Mouse (Mus musculus) midbrain, embryonic 16.5 days (tissue): Measurements from ENCODE around the gene Brpf1. TPM values are rescaled to one million over a fixed set of nuclear protein-coding genes. Genes with fewer than 3 reads are reported as not detected.

Experiments
- polyA plus RNA-seq: library from polyadenylated mRNA; unstranded; fragments of >200 nt; fragmentation: Nextera tagmentation; extraction: Ambion mirVana; gene quantifications from 2 replicates; pipeline ENCODE4 v1.2.1, GENCODE M21; 2015

Gene Brpf1
- polyA plus RNA-seq, 1 experiment from 2014 or later = 13.3 TPM

Other genes starting within 250 kb of the Brpf1 start
- gene Setd5, start 229.8 kb upstream of the Brpf1 start, polyA plus RNA-seq = 45.4 and 46.5 TPM in 2 replicates
- 68.3 and 69.2 TPM in 2 replicates for gene Lhfpl4, start 111.8 kb upstream of the Brpf1 start, polyA plus RNA-seq
- 33.7 and 34.0 TPM in 2 replicates for gene Mtmr14, start 69.3 kb upstream of the Brpf1 start, polyA plus RNA-seq
- 3.9 and 4.9 TPM in 2 replicates for gene Cpne9, start 24.8 kb upstream of the Brpf1 start, polyA plus RNA-seq
- gene Ogg1, start 19.8 kb downstream of the Brpf1 start, polyA plus RNA-seq = 6.2 and 7.0 TPM in 2 replicates
- 121 and 132 TPM in 2 replicates for gene Camk1, start 36.8 kb downstream of the Brpf1 start, polyA plus RNA-seq
- 75.5 and 82.2 TPM in 2 replicates for gene Tada3, start 70.7 kb downstream of the Brpf1 start, polyA plus RNA-seq
- gene Arpc4, start 71.0 kb downstream of the Brpf1 start, polyA plus RNA-seq = 442 and 475 TPM in 2 replicates
- 13.2 and 15.8 TPM in 2 replicates for gene Ttll3, start 82.1 kb downstream of the Brpf1 start, polyA plus RNA-seq
- 15.5 and 20.3 TPM in 2 replicates for gene Rpusd3, start 112.2 kb downstream of the Brpf1 start, polyA plus RNA-seq
- gene Cidec, start 128.6 kb downstream of the Brpf1 start, polyA plus RNA-seq = not detected in 2 replicates
- 96.5 and 96.6 TPM in 2 replicates for gene Jagn1, start 135.4 kb downstream of the Brpf1 start, polyA plus RNA-seq
- gene Il17re, start 151.3 kb downstream of the Brpf1 start, polyA plus RNA-seq = 0.16 TPM in 1 of 2 replicates, not detected in the other
- 2.7 and 4.3 TPM in 2 replicates for gene Il17rc, start 164.3 kb downstream of the Brpf1 start, polyA plus RNA-seq
- gene Creld1, start 176.2 kb downstream of the Brpf1 start, polyA plus RNA-seq = 77.7 and 80.5 TPM in 2 replicates
- gene Prrt3, start 194.8 kb downstream of the Brpf1 start, polyA plus RNA-seq = 13.5 and 14.4 TPM in 2 replicates
- gene Emc3, start 224.5 kb downstream of the Brpf1 start, polyA plus RNA-seq = 112 and 116 TPM in 2 replicates
- gene Fancd2, start 224.5 kb downstream of the Brpf1 start, polyA plus RNA-seq = 1.4 and 1.8 TPM in 2 replicates